Mouse (Mus musculus): ENCODE measurements around the gene Smad3.

Smad3 gene

GRCm38 (mm10) chr9:63664300-63664745, 93.5 kb downstream of the Smad3 start:
- DNase-seq (ENCODE audit: low spot score in 2 of 2) = no peak

GRCm38 (mm10) chr9:63663222-63663621, 94.6 kb downstream of the Smad3 start:
- no peak for DNase-seq (ENCODE audit: low spot score in 2 of 2)

- no peak for DNase-seq (ENCODE audit: low spot score in 2 of 2)
Observed at GRCm38 (mm10) chr9:63662759-63663158, 95.0 kb downstream of the Smad3 start.

GRCm38 (mm10) chr9:63660691-63661090, 97.1 kb downstream of the Smad3 start:
- no peak for DNase-seq (ENCODE audit: low spot score in 2 of 2)

- DNase-seq (ENCODE audit: low spot score in 2 of 2) = no peak
Observed at GRCm38 (mm10) chr9:63660061-63660460, 97.7 kb downstream of the Smad3 start.

- DNase-seq (ENCODE audit: low spot score in 2 of 2) = no peak
Observed at GRCm38 (mm10) chr9:63658970-63659371, 98.8 kb downstream of the Smad3 start.

GRCm38 (mm10) chr9:63658436-63658835, 99.4 kb downstream of the Smad3 start:
- no peak for DNase-seq (ENCODE audit: low spot score in 2 of 2)

- DNase-seq (ENCODE audit: low spot score in 2 of 2) = no peak
Observed at GRCm38 (mm10) chr9:63657167-63657566, 100.6 kb downstream of the Smad3 start.

- no peak for DNase-seq (ENCODE audit: low spot score in 2 of 2)
Observed at GRCm38 (mm10) chr9:63655092-63655491, 102.7 kb downstream of the Smad3 start.

GRCm38 (mm10) chr9:63654575-63654974, 103.2 kb downstream of the Smad3 start:
- no peak for DNase-seq (ENCODE audit: low spot score in 2 of 2)

GRCm38 (mm10) chr9:63653666-63654065, 104.1 kb downstream of the Smad3 start:
- DNase-seq (ENCODE audit: low spot score in 2 of 2) = no peak

GRCm38 (mm10) chr9:63651594-63651993, 106.2 kb downstream of the Smad3 start:
- no peak for DNase-seq (ENCODE audit: low spot score in 2 of 2)

GRCm38 (mm10) chr9:63650905-63651304, 106.9 kb downstream of the Smad3 start:
- DNase-seq (ENCODE audit: low spot score in 2 of 2) = no peak

- DNase-seq (ENCODE audit: low spot score in 2 of 2) = peak; percentile 29 to 67
Observed at GRCm38 (mm10) chr9:63649841-63650545, 107.8 kb downstream of the Smad3 start.

- no peak for DNase-seq (ENCODE audit: low spot score in 2 of 2)
Observed at GRCm38 (mm10) chr9:63648520-63648918, 109.3 kb downstream of the Smad3 start.

- no peak for DNase-seq (ENCODE audit: low spot score in 2 of 2)
Observed at GRCm38 (mm10) chr9:63647581-63648519, 109.9 kb downstream of the Smad3 start.

- no peak for DNase-seq (ENCODE audit: low spot score in 2 of 2)
Observed at GRCm38 (mm10) chr9:63645084-63645483, 112.7 kb downstream of the Smad3 start.

- DNase-seq (ENCODE audit: low spot score in 2 of 2) = no peak
Observed at GRCm38 (mm10) chr9:63644011-63644410, 113.8 kb downstream of the Smad3 start.

- no peak for DNase-seq (ENCODE audit: low spot score in 2 of 2)
Observed at GRCm38 (mm10) chr9:63641983-63642646, 115.7 kb downstream of the Smad3 start.

GRCm38 (mm10) chr9:63636113-63636512, 121.7 kb downstream of the Smad3 start:
- DNase-seq (ENCODE audit: low spot score in 2 of 2) = no peak

GRCm38 (mm10) chr9:63633334-63633733, 124.5 kb downstream of the Smad3 start:
- no peak for DNase-seq (ENCODE audit: low spot score in 2 of 2)

- DNase-seq (ENCODE audit: low spot score in 2 of 2) = no peak
Observed at GRCm38 (mm10) chr9:63632924-63633323, 124.9 kb downstream of the Smad3 start.
